Comparison of ENCODE assay signal across 9 mouse cellular contexts in the genomic region with DNA sequence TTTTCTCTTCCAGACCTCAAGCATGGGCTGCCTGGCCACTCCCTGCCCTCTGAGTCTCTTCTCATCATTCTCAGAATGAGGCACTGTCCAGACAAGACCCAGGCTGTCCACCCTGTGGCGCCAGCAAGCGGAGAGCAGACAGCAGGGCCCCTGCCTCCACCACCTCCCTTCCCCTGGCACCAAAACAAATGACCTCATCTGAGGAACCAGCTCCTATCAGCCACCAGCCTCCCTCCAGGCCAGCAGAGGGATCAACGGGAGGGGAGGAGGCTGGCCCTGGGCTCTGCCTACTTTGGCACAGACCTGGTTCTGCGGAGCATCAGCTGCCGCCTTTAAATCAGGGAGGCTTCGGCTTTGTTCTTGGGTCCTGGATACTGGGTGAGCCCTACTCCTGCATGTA. TPM values are rescaled to one million over a fixed set of nuclear protein-coding genes. Genes with fewer than 3 reads are reported as not detected.
DNase-seq lines count a peak whose midpoint lies in the region; ATAC-seq lines count a peak whose summit lies in the region.
"Had no signal": no experiment of that assay in that cellular context is flagged by ENCODE, and none has a peak within 500 bp of the region (broad histone marks: within the 10 kb centered on the region; RNA-seq: fewer than 3 reads in every experiment).

No protein-coding gene starts in this region.

- no peak overlapping the region for H3K27ac ChIP-seq in embryonic facial prominence, embryonic 10.5 days (replicated peaks)
- peak overlapping the region; percentile 94 for H3K27ac ChIP-seq in heart, embryonic 12.5 days (ENCODE audit: poor library complexity, severe bottlenecking)
- H3K27ac ChIP-seq: macrophage had no signal

- WGBS in embryonic facial prominence, embryonic 10.5 days, result 37% methylated on average over 6 of the region's 6 CpGs
- WGBS in heart, embryonic 12.5 days, result 2% methylated on average over 6 of the region's 6 CpGs

- ATAC-seq in heart, embryonic 12.5 days (ENCODE audit: insufficient number of reproducible peaks, low FRiP score), result peak; percentile 96
- ATAC-seq in megakaryocyte, adult 5-6 weeks (ENCODE audit: poor library complexity, severe bottlenecking), result no peak

- no peaks in the 10 kb centered on the region for H3K27me3 ChIP-seq in embryonic facial prominence, embryonic 10.5 days (replicated peaks; ENCODE audit: low read depth, poor library complexity, severe bottlenecking)
- H3K27me3 ChIP-seq in heart, embryonic 12.5 days (replicated peaks), result no peaks in the 10 kb centered on the region

- H3K4me2 ChIP-seq in heart, embryonic 12.5 days, result peak overlapping the region; percentile 46

- no peaks in the 10 kb centered on the region for H3K9me3 ChIP-seq in embryonic facial prominence, embryonic 10.5 days
- no peaks in the 10 kb centered on the region for H3K9me3 ChIP-seq in heart, embryonic 12.5 days (replicated peaks)

- peaks cover 7% of the 10 kb centered on the region for H3K4me1 ChIP-seq in embryonic facial prominence, embryonic 10.5 days
- peaks cover 36% of the 10 kb centered on the region for H3K4me1 ChIP-seq in heart, embryonic 12.5 days (replicated peaks)

- no peak overlapping the region for H3K4me3 ChIP-seq in embryonic facial prominence, embryonic 10.5 days
- H3K4me3 ChIP-seq in heart, embryonic 12.5 days, result no peak overlapping the region

- no peaks in the 10 kb centered on the region for H3K36me3 ChIP-seq in embryonic facial prominence, embryonic 10.5 days (replicated peaks)
- H3K36me3 ChIP-seq in heart, embryonic 12.5 days, result no peaks in the 10 kb centered on the region

- H3K9ac ChIP-seq in heart, embryonic 12.5 days, result no peak overlapping the region

- peak; percentile 95 for DNase-seq in MN1 (ENCODE audit: low spot score)
- peak; percentile 87 for DNase-seq in adrenal gland, adult 2 months
- peak; percentile 43 for DNase-seq in embryonic facial prominence, embryonic 10.5 days (ENCODE audit: low spot score)
- DNase-seq in layer of hippocampus, adult 8-10 months (ENCODE audit: low spot score in 2 of 2), result peak; percentile 55 to 74
- DNase-seq in lung, postnatal 36 days, result peak; percentile 89
- DNase-seq in urinary bladder, postnatal 10 days (ENCODE audit: low spot score), result no peak

RNA-seq across cellular contexts. Expression of a gene that starts 5.0 kb away (rescaled TPM):
- total RNA-seq in adrenal gland, adult 2 months (2021), result not detected
- not detected in 2 replicates for polyA plus RNA-seq in adrenal gland, adult 2 months (2012; rRNA removed)
- not detected in 2 replicates for polyA plus RNA-seq in embryonic facial prominence, embryonic 10.5 days (2016; fragmentation: Nextera tagmentation; extraction: Ambion mirVana)
- polyA plus RNA-seq in heart, embryonic 12.5 days (2016; fragmentation: Nextera tagmentation; extraction: Ambion mirVana), result not detected in 2 replicates
- not detected for total RNA-seq in layer of hippocampus, adult 8-10 months (2022)
- not detected in 2 replicates for total RNA-seq in megakaryocyte, adult 5-6 weeks (2015)
- not detected in 2 replicates for total RNA-seq in megakaryocyte, adult 5-6 weeks (2017)
- polyA plus RNA-seq: macrophage had no signal

RNA-seq across cellular contexts. Expression of a gene that starts 7.9 kb away (rescaled TPM):
- total RNA-seq in adrenal gland, adult 2 months (2021), result under 1 TPM; 0.14 to 0.97 TPM
- 0.50 and 0.76 TPM in 2 replicates for polyA plus RNA-seq in adrenal gland, adult 2 months (2012; rRNA removed)
- 0.15 and 0.29 TPM in 2 replicates for polyA plus RNA-seq in embryonic facial prominence, embryonic 10.5 days (2016; fragmentation: Nextera tagmentation; extraction: Ambion mirVana)
- 3.8 and 4.7 TPM in 2 replicates for polyA plus RNA-seq in heart, embryonic 12.5 days (2016; fragmentation: Nextera tagmentation; extraction: Ambion mirVana)
- total RNA-seq in layer of hippocampus, adult 8-10 months (2022), result under 1 TPM in 1 of 4 experiments, not detected in 3; 0.81 TPM
- not detected in 2 replicates for total RNA-seq in megakaryocyte, adult 5-6 weeks (2015)
- total RNA-seq in megakaryocyte, adult 5-6 weeks (2017), result not detected in 2 replicates
- polyA plus RNA-seq: macrophage had no signal

RNA-seq across cellular contexts. Expression of a gene that starts 43.2 kb away (rescaled TPM):
- total RNA-seq in adrenal gland, adult 2 months (2021), result not detected
- polyA plus RNA-seq in adrenal gland, adult 2 months (2012; rRNA removed), result not detected in 2 replicates
- polyA plus RNA-seq in embryonic facial prominence, embryonic 10.5 days (2016; fragmentation: Nextera tagmentation; extraction: Ambion mirVana), result not detected in 2 replicates
- polyA plus RNA-seq in heart, embryonic 12.5 days (2016; fragmentation: Nextera tagmentation; extraction: Ambion mirVana), result not detected in 2 replicates
- not detected for total RNA-seq in layer of hippocampus, adult 8-10 months (2022)
- not detected in 2 replicates for total RNA-seq in megakaryocyte, adult 5-6 weeks (2015)
- not detected in 2 replicates for total RNA-seq in megakaryocyte, adult 5-6 weeks (2017)
- polyA plus RNA-seq: macrophage had no signal

RNA-seq across cellular contexts. Expression of a gene that starts 56.9 kb away (rescaled TPM):
- total RNA-seq in adrenal gland, adult 2 months (2021), result not detected
- not detected in 2 replicates for polyA plus RNA-seq in adrenal gland, adult 2 months (2012; rRNA removed)
- polyA plus RNA-seq in embryonic facial prominence, embryonic 10.5 days (2016; fragmentation: Nextera tagmentation; extraction: Ambion mirVana), result not detected in 2 replicates
- polyA plus RNA-seq in heart, embryonic 12.5 days (2016; fragmentation: Nextera tagmentation; extraction: Ambion mirVana), result not detected in 2 replicates
- not detected for total RNA-seq in layer of hippocampus, adult 8-10 months (2022)
- total RNA-seq in megakaryocyte, adult 5-6 weeks (2015), result not detected in 2 replicates
- total RNA-seq in megakaryocyte, adult 5-6 weeks (2017), result not detected in 2 replicates
- polyA plus RNA-seq: macrophage had no signal
